Mouse (Mus musculus): ENCODE results near the gene Atxn7l1. TPM values are rescaled to one million over a fixed set of nuclear protein-coding genes. Genes with fewer than 3 reads are reported as not detected.

Gene Atxn7l1
- polyA plus RNA-seq, 1 experiment from 2014 or later, result 15.7 TPM

GRCm38 (mm10) chr12:33125594-33126227, 21.8 kb upstream of the Atxn7l1 start:
- Histone ChIP-seq H3K4me2 (ENCODE audit: low read depth, low read length) (no peak overlapping the region), H3K9ac (ENCODE audit: low read length) (no peak overlapping the region), H3K4me1 (replicated peaks; ENCODE audit: control insufficient read depth, insufficient read depth, low read length) (peaks cover 5% of the 10 kb centered on the region; the same call in 1 of the 2 replicates), H3K36me3 (ENCODE audit: control insufficient read depth, insufficient read depth, low read length) (no peaks in the 10 kb centered on the region), H3K27ac (ENCODE audit: low read length) (no peak overlapping the region), H3K4me3 (ENCODE audit: low read length) (no peak overlapping the region), H3K27me3 (ENCODE audit: control insufficient read depth, insufficient read depth, low read depth, low read length) (no peaks in the 10 kb centered on the region), H3K9me3 (ENCODE audit: control insufficient read depth, low read length) (no peaks in the 10 kb centered on the region)
- WGBS, result 50% methylated on average over 9 of the region's 9 CpGs
- ATAC-seq (ENCODE audit: low read depth), result no peak

- no peak overlapping the region for H3K27ac ChIP-seq (ENCODE audit: low read length)
- no peaks in the 10 kb centered on the region for H3K27me3 ChIP-seq (ENCODE audit: control insufficient read depth, insufficient read depth, low read depth, low read length)
- peaks cover 5% of the 10 kb centered on the region; the same call in 1 of the 2 replicates for H3K4me1 ChIP-seq (replicated peaks; ENCODE audit: control insufficient read depth, insufficient read depth, low read length)
- no peaks in the 10 kb centered on the region for H3K36me3 ChIP-seq (ENCODE audit: control insufficient read depth, insufficient read depth, low read length)
- H3K4me2 ChIP-seq (ENCODE audit: low read depth, low read length), result no peak overlapping the region
- H3K9me3 ChIP-seq (ENCODE audit: control insufficient read depth, low read length), result no peaks in the 10 kb centered on the region
- no peak overlapping the region for H3K4me3 ChIP-seq (ENCODE audit: low read length)
- H3K9ac ChIP-seq (ENCODE audit: low read length), result no peak overlapping the region
- ATAC-seq (ENCODE audit: low read depth), result no peak
These were observed 21.2 kb upstream of the Atxn7l1 start for GRCm38 (mm10) chr12:33126243-33126642.

- WGBS, result 66% methylated on average over 2 of the region's 2 CpGs
- Histone ChIP-seq H3K36me3 (ENCODE audit: control insufficient read depth, insufficient read depth, low read length) (no peaks in the 10 kb centered on the region), H3K4me3 (ENCODE audit: low read length) (no peak overlapping the region), H3K4me2 (ENCODE audit: low read depth, low read length) (no peak overlapping the region), H3K4me1 (replicated peaks; ENCODE audit: control insufficient read depth, insufficient read depth, low read length) (peaks cover 7% of the 10 kb centered on the region; the same call in 1 of the 2 replicates), H3K9me3 (ENCODE audit: control insufficient read depth, low read length) (no peaks in the 10 kb centered on the region), H3K9ac (ENCODE audit: low read length) (no peak overlapping the region), H3K27me3 (ENCODE audit: control insufficient read depth, insufficient read depth, low read depth, low read length) (no peaks in the 10 kb centered on the region), H3K27ac (ENCODE audit: low read length) (no peak overlapping the region)
- no peak for ATAC-seq (ENCODE audit: low read depth)
These were observed 19.4 kb upstream of the Atxn7l1 start for GRCm38 (mm10) chr12:33128121-33128520.

GRCm38 (mm10) chr12:33128702-33129101, 18.8 kb upstream of the Atxn7l1 start:
- Histone ChIP-seq H3K9ac (ENCODE audit: low read length) (no peak overlapping the region), H3K27ac (ENCODE audit: low read length) (no peak overlapping the region), H3K4me3 (ENCODE audit: low read length) (no peak overlapping the region), H3K27me3 (ENCODE audit: control insufficient read depth, insufficient read depth, low read depth, low read length) (no peaks in the 10 kb centered on the region), H3K4me1 (replicated peaks; ENCODE audit: control insufficient read depth, insufficient read depth, low read length) (peaks cover 7% of the 10 kb centered on the region; the same call in 1 of the 2 replicates), H3K4me2 (ENCODE audit: low read depth, low read length) (no peak overlapping the region), H3K9me3 (ENCODE audit: control insufficient read depth, low read length) (no peaks in the 10 kb centered on the region), H3K36me3 (ENCODE audit: control insufficient read depth, insufficient read depth, low read length) (no peaks in the 10 kb centered on the region)
- no peak for ATAC-seq (ENCODE audit: low read depth)
- 50% methylated on average over 7 of the region's 7 CpGs for WGBS

GRCm38 (mm10) chr12:33129410-33129809, 18.1 kb upstream of the Atxn7l1 start:
- Histone ChIP-seq H3K36me3 (ENCODE audit: control insufficient read depth, insufficient read depth, low read length) (no peaks in the 10 kb centered on the region), H3K27ac (ENCODE audit: low read length) (no peak overlapping the region), H3K4me3 (ENCODE audit: low read length) (no peak overlapping the region), H3K4me1 (replicated peaks; ENCODE audit: control insufficient read depth, insufficient read depth, low read length) (peaks cover 7% of the 10 kb centered on the region; the same call in 1 of the 2 replicates), H3K9me3 (ENCODE audit: control insufficient read depth, low read length) (no peaks in the 10 kb centered on the region), H3K27me3 (ENCODE audit: control insufficient read depth, insufficient read depth, low read depth, low read length) (no peaks in the 10 kb centered on the region), H3K9ac (ENCODE audit: low read length) (no peak overlapping the region), H3K4me2 (ENCODE audit: low read depth, low read length) (no peak overlapping the region)
- no peak; the same call in 1 of the 2 replicates for ATAC-seq (ENCODE audit: low read depth)
- WGBS, result 19% methylated on average over 4 of the region's 4 CpGs

GRCm38 (mm10) chr12:33130401-33130800, 17.1 kb upstream of the Atxn7l1 start:
- Histone ChIP-seq H3K27ac (ENCODE audit: low read length) (no peak overlapping the region), H3K36me3 (ENCODE audit: control insufficient read depth, insufficient read depth, low read length) (no peaks in the 10 kb centered on the region), H3K4me1 (replicated peaks; ENCODE audit: control insufficient read depth, insufficient read depth, low read length) (peaks cover 7% of the 10 kb centered on the region; the same call in 1 of the 2 replicates), H3K9ac (ENCODE audit: low read length) (no peak overlapping the region), H3K4me3 (ENCODE audit: low read length) (no peak overlapping the region), H3K9me3 (ENCODE audit: control insufficient read depth, low read length) (no peaks in the 10 kb centered on the region), H3K27me3 (ENCODE audit: control insufficient read depth, insufficient read depth, low read depth, low read length) (no peaks in the 10 kb centered on the region), H3K4me2 (ENCODE audit: low read depth, low read length) (no peak overlapping the region)
- no peak for ATAC-seq (ENCODE audit: low read depth)
- WGBS, result 49% methylated on average over 8 of the region's 8 CpGs

- Histone ChIP-seq H3K9me3 (ENCODE audit: control insufficient read depth, low read length) (no peaks in the 10 kb centered on the region), H3K9ac (ENCODE audit: low read length) (no peak overlapping the region), H3K27me3 (ENCODE audit: control insufficient read depth, insufficient read depth, low read depth, low read length) (no peaks in the 10 kb centered on the region), H3K4me3 (ENCODE audit: low read length) (no peak overlapping the region), H3K27ac (ENCODE audit: low read length) (no peak overlapping the region), H3K4me2 (ENCODE audit: low read depth, low read length) (no peak overlapping the region), H3K4me1 (replicated peaks; ENCODE audit: control insufficient read depth, insufficient read depth, low read length) (peaks cover 7% of the 10 kb centered on the region; the same call in 1 of the 2 replicates), H3K36me3 (ENCODE audit: control insufficient read depth, insufficient read depth, low read length) (no peaks in the 10 kb centered on the region)
- WGBS, result 51% methylated on average over 7 of the region's 7 CpGs
- ATAC-seq (ENCODE audit: low read depth), result no peak
These were observed 15.7 kb upstream of the Atxn7l1 start for GRCm38 (mm10) chr12:33131796-33132195.

GRCm38 (mm10) chr12:33137857-33138256, 9.6 kb upstream of the Atxn7l1 start:
- 74% methylated on average over 1 of the region's 1 CpGs for WGBS
- no peak overlapping the region for H3K27ac ChIP-seq (ENCODE audit: low read length)

GRCm38 (mm10) chr12:33139083-33139482, 8.4 kb upstream of the Atxn7l1 start:
- no peak for ATAC-seq (ENCODE audit: low read depth)
- Histone ChIP-seq H3K4me2 (ENCODE audit: low read depth, low read length) (no peak overlapping the region), H3K36me3 (ENCODE audit: control insufficient read depth, insufficient read depth, low read length) (no peaks in the 10 kb centered on the region), H3K9ac (ENCODE audit: low read length) (no peak overlapping the region), H3K27me3 (ENCODE audit: control insufficient read depth, insufficient read depth, low read depth, low read length) (no peaks in the 10 kb centered on the region), H3K9me3 (ENCODE audit: control insufficient read depth, low read length) (no peaks in the 10 kb centered on the region), H3K4me3 (ENCODE audit: low read length) (no peak overlapping the region), H3K4me1 (replicated peaks; ENCODE audit: control insufficient read depth, insufficient read depth, low read length) (no peaks in the 10 kb centered on the region), H3K27ac (ENCODE audit: low read length) (no peak overlapping the region)
- 63% methylated on average over 3 of the region's 3 CpGs for WGBS

More at GRCm38 (mm10) chr12:33137857-33138256, 9.6 kb upstream of the Atxn7l1 start:
- H3K4me2 ChIP-seq (ENCODE audit: low read depth, low read length), result no peak overlapping the region
- no peaks in the 10 kb centered on the region for H3K36me3 ChIP-seq (ENCODE audit: control insufficient read depth, insufficient read depth, low read length)
- H3K9me3 ChIP-seq (ENCODE audit: control insufficient read depth, low read length), result no peaks in the 10 kb centered on the region
- no peaks in the 10 kb centered on the region for H3K27me3 ChIP-seq (ENCODE audit: control insufficient read depth, insufficient read depth, low read depth, low read length)
- H3K9ac ChIP-seq (ENCODE audit: low read length), result no peak overlapping the region
- ATAC-seq (ENCODE audit: low read depth), result no peak
- no peaks in the 10 kb centered on the region for H3K4me1 ChIP-seq (replicated peaks; ENCODE audit: control insufficient read depth, insufficient read depth, low read length)
- H3K4me3 ChIP-seq (ENCODE audit: low read length), result no peak overlapping the region
